Mouse (Mus musculus) heart, postnatal 0 days (tissue): ENCODE data around the gene Fgfr2. TPM values are rescaled to one million over a fixed set of nuclear protein-coding genes. Genes with fewer than 3 reads are reported as not detected.

Experiments used
- ATAC-seq: fragments of 200-750 bp; cut with Nextera tagmentation; 2 replicates; pipeline ENCODE4 v1.8.0; 2017; ENCODE audit warnings: low read depth, moderate number of reproducible peaks, moderate library complexity; ENCODE audit not compliant: insufficient read depth
- DNase-seq: peaks from one replicate; pipeline ENCODE4 v3.0.0-alpha.2; 2016; ENCODE audit warnings: low spot score
- H3K27ac ChIP-seq: fragments of 300-500 bp; sonication (generic); 2 replicates; pipeline ENCODE4 v1.5.1; 2014; ENCODE audit warnings: low read depth, mild to moderate bottlenecking
- H3K27me3 ChIP-seq: fragments of 300-500 bp; sonication (generic); 2 replicates; pipeline ENCODE4 v1.6.1; 2014; ENCODE audit warnings: low read length, mixed read lengths; ENCODE audit not compliant: control insufficient read depth, insufficient read depth
- H3K36me3 ChIP-seq: fragments of 300-500 bp; sonication (generic); replicated peaks from 2 replicates; pipeline ENCODE4 v1.6.1; 2014; ENCODE audit warnings: low read length, mixed read lengths; ENCODE audit not compliant: control insufficient read depth, insufficient read depth
- H3K4me1 ChIP-seq: fragments of 300-500 bp; sonication (generic); 2 replicates; pipeline ENCODE4 v1.6.1; 2014; ENCODE audit warnings: antibody characterized with exemption; ENCODE audit not compliant: control insufficient read depth, insufficient read depth
- H3K4me2 ChIP-seq: fragments of 300-500 bp; sonication (generic); 2 replicates; pipeline ENCODE4 v1.6.1; 2014; ENCODE audit warnings: low read depth, mild to moderate bottlenecking, low read length, moderate library complexity
- H3K4me3 ChIP-seq: fragments of 300-500 bp; sonication (generic); 2 replicates; pipeline ENCODE4 v1.5.1; 2014; ENCODE audit warnings: low read depth, low read length
- H3K9ac ChIP-seq: fragments of 300-500 bp; sonication (generic); replicated peaks from 2 replicates; pipeline ENCODE4 v1.6.1; 2014; ENCODE audit warnings: low read depth, low read length, mixed read lengths
- H3K9me3 ChIP-seq: fragments of 300-500 bp; sonication (generic); replicated peaks from 2 replicates; pipeline ENCODE4 v1.6.1; 2016; ENCODE audit warnings: low read length; ENCODE audit not compliant: control insufficient read depth
- CTCF ChIP-seq: IDR thresholded peaks from 2 replicates; pipeline ENCODE4 v1.5.1; 2016; ENCODE audit warnings: antibody characterized with exemption, control low read depth, low read depth
- EP300 ChIP-seq: IDR thresholded peaks from 2 replicates; pipeline ENCODE4 v1.6.1; 2016; ENCODE audit warnings: antibody characterized with exemption, low read depth
- WGBS: fragments of 180-500 bp; shearing (Covaris S2); extraction: QIAGEN DNeasy Blood & Tissue Kit; methylation state at CpG from one replicate; pipeline ENCODE4 v1.1.7; 2014; 5-methylcytosine and 5-hydroxymethylcytosine counted together
- polyA plus RNA-seq: library from polyadenylated mRNA; unstranded; fragments of >200 nt; fragmentation: Nextera tagmentation; extraction: Ambion mirVana; gene quantifications from 2 replicates; pipeline ENCODE4 v1.2.1, GENCODE M21; 2015
- total RNA-seq: library from RNA; depleted of rRNA; stranded (reverse); fragments of >200 nt; gene quantifications from 2 replicates; pipeline ENCODE4 v1.2.3, GENCODE M21; 2014; ENCODE audit warnings: low replicate concordance

Fgfr2 gene
- total and polyA plus RNA-seq, 2 experiments from 2014 or later, result 3.8 to 11.5 TPM

DNA sequence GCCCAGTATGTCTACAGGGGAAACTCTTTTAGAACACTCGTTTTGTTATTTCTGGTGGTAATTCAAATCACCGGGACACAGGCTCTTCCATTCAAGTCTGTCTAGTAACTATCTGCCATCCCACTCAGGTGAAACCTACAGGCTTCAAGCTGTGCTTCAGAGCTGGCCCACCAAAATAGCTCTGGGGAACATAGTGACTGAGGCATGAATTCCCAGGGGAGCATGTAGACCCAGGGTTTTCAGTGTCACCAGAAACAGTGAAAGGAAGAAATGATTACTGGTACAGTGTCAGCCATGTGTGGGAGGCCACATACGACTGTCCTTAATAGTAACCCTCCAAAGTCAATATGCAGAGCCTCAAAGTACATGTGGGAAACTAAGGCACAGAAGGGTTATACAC lies 841.0 kb downstream of the Fgfr2 start:
- H3K27me3 ChIP-seq, result no peaks in the 10 kb centered on the region
- no peak overlapping the region for H3K4me2 ChIP-seq
- no peak for TF ChIP-seq CTCF
- TF ChIP-seq EP300, result no peak
- no peak overlapping the region for H3K4me3 ChIP-seq
- no peak for ATAC-seq
- no peak overlapping the region for H3K9ac ChIP-seq
- no peak overlapping the region for H3K27ac ChIP-seq
- H3K36me3 ChIP-seq, result 0 out of 2 replicates have a peak, but pooled peaks cover 3% of the 10 kb centered on the region
- peaks cover 17% of the 10 kb centered on the region for H3K4me1 ChIP-seq
- no peak for DNase-seq
- 81% methylated on average over 3 of the region's 3 CpGs for WGBS
- H3K9me3 ChIP-seq, result no peaks in the 10 kb centered on the region

DNA sequence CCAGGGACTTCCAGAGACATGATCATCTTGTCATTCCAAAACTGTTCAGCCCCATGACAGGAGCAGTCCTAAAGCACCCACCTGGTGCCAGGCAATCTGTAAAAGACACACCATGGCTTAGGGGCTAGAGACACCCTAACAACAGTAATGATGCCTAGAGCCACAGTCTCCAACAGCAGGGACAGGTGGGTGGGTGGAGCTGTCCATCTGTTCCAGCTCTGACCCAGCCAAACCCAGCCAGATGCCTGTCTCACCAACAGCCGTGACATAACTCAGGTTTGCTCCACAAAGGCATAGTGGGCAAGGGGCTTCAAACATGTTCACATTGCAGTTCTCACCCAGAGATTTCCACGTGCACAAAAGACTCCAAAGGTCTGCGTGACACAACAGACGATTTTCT lies 841.4 kb downstream of the Fgfr2 start:
- WGBS, result 81% methylated on average over 4 of the region's 4 CpGs
- Histone ChIP-seq H3K27ac (no peak overlapping the region), H3K27me3 (no peaks in the 10 kb centered on the region), H3K9me3 (no peaks in the 10 kb centered on the region), H3K36me3 (0 out of 2 replicates have a peak, but pooled peaks cover 3% of the 10 kb centered on the region), H3K4me3 (no peak overlapping the region), H3K4me1 (peaks cover 17% of the 10 kb centered on the region), H3K4me2 (no peak overlapping the region), H3K9ac (no peak overlapping the region)
- ATAC-seq (no peak), DNase-seq (no peak)
- TF ChIP-seq CTCF (no peak), EP300 (no peak)

DNA sequence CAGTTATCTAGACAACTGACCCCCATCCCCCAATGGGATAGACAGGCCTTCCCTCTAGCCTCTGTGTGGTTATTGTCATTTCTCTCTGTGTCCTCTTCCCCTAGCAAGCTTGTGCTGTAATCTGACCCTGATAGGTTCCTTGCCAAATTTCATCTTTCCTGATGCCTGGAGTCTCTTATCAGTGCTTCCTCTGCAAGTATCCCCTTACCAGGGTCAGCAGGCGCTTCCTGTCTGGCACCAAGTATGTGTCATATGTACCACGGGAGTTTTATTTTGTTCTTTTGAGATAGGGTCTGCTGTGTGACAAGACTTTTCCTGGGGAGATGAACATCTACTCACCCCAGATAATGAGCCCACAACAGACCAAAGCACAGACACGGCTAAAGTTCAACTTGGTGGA lies 844.5 kb downstream of the Fgfr2 start:
- Histone ChIP-seq H3K4me1 (peaks cover 3% of the 10 kb centered on the region; the same call in 1 of the 2 replicates), H3K9ac (no peak overlapping the region), H3K9me3 (no peaks in the 10 kb centered on the region), H3K36me3 (0 out of 2 replicates have a peak, but pooled peaks cover 3% of the 10 kb centered on the region), H3K27ac (no peak overlapping the region), H3K4me2 (no peak overlapping the region), H3K4me3 (no peak overlapping the region), H3K27me3 (no peaks in the 10 kb centered on the region)
- 24% methylated on average over 3 of the region's 3 CpGs for WGBS
- ATAC-seq (peak; percentile 53; the same call in 1 of the 2 replicates), DNase-seq (no peak)
- TF ChIP-seq CTCF (no peak), EP300 (no peak)

DNA sequence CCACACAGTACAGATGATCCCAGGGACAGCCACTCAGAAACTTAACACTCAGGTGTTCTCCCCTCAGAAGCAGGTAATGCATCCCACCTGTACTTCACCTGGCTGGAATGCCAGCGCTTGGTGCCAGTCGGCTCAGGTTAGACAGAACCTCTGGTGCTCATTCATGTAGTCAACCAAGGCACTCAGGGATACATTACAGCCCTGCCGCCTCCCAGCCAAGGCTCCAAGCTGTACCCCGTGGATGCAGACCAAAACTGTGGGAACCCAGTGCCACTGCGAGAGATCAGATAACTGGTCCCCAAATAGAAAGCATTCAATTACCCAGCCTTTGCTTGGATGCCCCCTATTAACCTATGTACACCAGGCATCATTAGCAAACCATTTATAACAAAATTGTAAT lies 846.9 kb downstream of the Fgfr2 start:
- 92% methylated on average over 5 of the region's 5 CpGs for WGBS
- TF ChIP-seq EP300 (no peak), CTCF (no peak)
- ATAC-seq, result no peak

DNA sequence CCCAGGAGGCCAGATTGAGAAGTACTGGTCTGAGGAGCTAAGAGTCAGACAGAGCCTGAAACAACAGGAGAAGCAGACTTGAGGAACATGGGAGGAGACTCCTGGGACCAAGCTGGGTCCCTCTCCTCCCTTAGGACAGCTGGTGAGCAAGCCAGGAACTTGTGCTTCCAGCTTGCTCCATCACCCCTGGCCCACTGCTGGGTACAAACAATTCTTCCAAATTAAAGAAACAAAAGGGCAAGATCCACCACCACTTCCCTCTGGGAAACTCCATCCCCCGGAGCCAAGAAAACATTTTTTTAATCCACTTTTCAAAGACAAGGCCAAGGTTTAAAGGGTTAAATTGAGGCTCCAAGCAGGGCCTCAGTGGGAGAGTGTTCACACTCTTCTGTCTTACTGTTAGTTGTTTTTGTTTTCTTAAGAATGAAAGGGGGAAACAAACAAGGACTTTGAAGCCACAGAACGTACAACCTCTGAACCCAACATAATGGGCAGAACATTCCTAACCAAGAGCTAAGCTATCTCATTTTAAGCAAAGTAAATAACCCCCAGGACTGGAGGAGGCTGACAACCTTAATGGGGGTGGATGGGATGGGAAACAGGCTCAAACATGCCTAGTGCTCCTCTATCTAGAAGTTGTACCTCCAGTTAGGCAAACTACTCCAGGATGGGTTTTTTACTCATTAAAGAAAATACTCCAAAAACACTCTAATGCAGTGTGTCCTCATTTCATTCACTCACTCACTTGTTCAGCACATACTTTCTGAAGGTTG lies 849.2 kb downstream of the Fgfr2 start:
- H3K4me1 ChIP-seq, result no peaks in the 10 kb centered on the region
- H3K9ac ChIP-seq, result no peak overlapping the region
- no peak overlapping the region for H3K4me3 ChIP-seq
- H3K27me3 ChIP-seq, result no peaks in the 10 kb centered on the region
- 66% methylated on average over 2 of the region's 2 CpGs for WGBS
- H3K4me2 ChIP-seq, result no peak overlapping the region
- DNase-seq, result no peak
- no peaks in the 10 kb centered on the region; the same call in 1 of the 2 replicates for H3K9me3 ChIP-seq
- H3K27ac ChIP-seq, result no peak overlapping the region
- no peak for ATAC-seq
- TF ChIP-seq EP300 (no peak), CTCF (no peak)
- H3K36me3 ChIP-seq, result peaks cover under 1% of the 10 kb centered on the region; the same call in 1 of the 2 replicates

More for the DNA sequence above, 846.9 kb downstream of the Fgfr2 start:
- DNase-seq, result no peak
- Histone ChIP-seq H3K4me1 (no peaks in the 10 kb centered on the region), H3K9me3 (no peaks in the 10 kb centered on the region; the same call in 1 of the 2 replicates), H3K27ac (no peak overlapping the region), H3K9ac (no peak overlapping the region), H3K27me3 (no peaks in the 10 kb centered on the region), H3K4me3 (no peak overlapping the region), H3K4me2 (no peak overlapping the region), H3K36me3 (0 out of 2 replicates have a peak, but pooled peaks cover 3% of the 10 kb centered on the region)
